Mouse (Mus musculus): ENCODE results near the gene Zfp820. TPM values are rescaled to one million over a fixed set of nuclear protein-coding genes. Genes with fewer than 3 reads are reported as not detected.

Gene Zfp820
- total and polyA plus RNA-seq, 2 experiments from 2014 or later, result 1.0 to 1.2 TPM

GRCm38 (mm10) chr17:21770336-21770735, 75.2 kb downstream of the Zfp820 start:
- no peak overlapping the region for H3K4me2 ChIP-seq (ENCODE audit: low read depth, low read length, poor library complexity, severe bottlenecking)
- DNase-seq (ENCODE audit: low spot score), result no peak
- H3K4me1 ChIP-seq (ENCODE audit: insufficient read depth, low read length), result no peaks in the 10 kb centered on the region
- H3K27me3 ChIP-seq (ENCODE audit: insufficient read depth, low read length), result no peaks in the 10 kb centered on the region
- TF ChIP-seq CTCF (IDR thresholded peaks at IDR 0.05), result no peak
- WGBS, result 75% methylated on average over 2 of the region's 2 CpGs
- H3K4me3 ChIP-seq (ENCODE audit: low read depth, low read length), result no peak overlapping the region
- H3K27ac ChIP-seq (ENCODE audit: low read depth, low read length), result no peak overlapping the region
- H3K9ac ChIP-seq (replicated peaks; ENCODE audit: low read length, poor library complexity, severe bottlenecking), result no peak overlapping the region
- H3K9me3 ChIP-seq (ENCODE audit: low read length), result no peaks in the 10 kb centered on the region
- no peak for ATAC-seq (ENCODE audit: low FRiP score)
- H3K36me3 ChIP-seq (ENCODE audit: insufficient read depth, low read length), result no peaks in the 10 kb centered on the region

Other genes starting within 250 kb of the Zfp820 start
- gene Zfp983, start 195.1 kb downstream of the Zfp820 start, total RNA-seq (2014; rRNA removed), result 5.4 and 8.0 TPM in 2 replicates
- 5.6 and 7.4 TPM in 2 replicates for gene Zfp983, start 195.1 kb downstream of the Zfp820 start, polyA plus RNA-seq (2015; fragmentation: Nextera tagmentation; extraction: Ambion mirVana)
- not detected in 2 replicates for gene Gm10226, start 153.9 kb downstream of the Zfp820 start, total RNA-seq (2014; rRNA removed)
- 7.2 and 7.7 TPM in 2 replicates for gene Gm10226, start 153.9 kb downstream of the Zfp820 start, polyA plus RNA-seq (2015; fragmentation: Nextera tagmentation; extraction: Ambion mirVana)
- gene Zfp760, start 138.0 kb downstream of the Zfp820 start, total RNA-seq (2014; rRNA removed), result 6.0 and 6.8 TPM in 2 replicates
- 3.9 and 4.1 TPM in 2 replicates for gene Zfp760, start 138.0 kb downstream of the Zfp820 start, polyA plus RNA-seq (2015; fragmentation: Nextera tagmentation; extraction: Ambion mirVana)
- gene Zfp229, start 115.0 kb downstream of the Zfp820 start, total RNA-seq (2014; rRNA removed), result 11.7 and 15.3 TPM in 2 replicates
- gene Zfp229, start 115.0 kb downstream of the Zfp820 start, polyA plus RNA-seq (2015; fragmentation: Nextera tagmentation; extraction: Ambion mirVana), result 6.3 and 7.5 TPM in 2 replicates
- 4.7 and 8.1 TPM in 2 replicates for gene Zfp995, start 64.2 kb upstream of the Zfp820 start, total RNA-seq (2014; rRNA removed)
- 6.5 and 7.7 TPM in 2 replicates for gene Zfp995, start 64.2 kb upstream of the Zfp820 start, polyA plus RNA-seq (2015; fragmentation: Nextera tagmentation; extraction: Ambion mirVana)
- 11.0 and 12.0 TPM in 2 replicates for gene Zfp942, start 116.7 kb upstream of the Zfp820 start, total RNA-seq (2014; rRNA removed)
- gene Zfp942, start 116.7 kb upstream of the Zfp820 start, polyA plus RNA-seq (2015; fragmentation: Nextera tagmentation; extraction: Ambion mirVana), result 10.4 and 11.1 TPM in 2 replicates
- gene Zfp943, start 116.8 kb upstream of the Zfp820 start, total RNA-seq (2014; rRNA removed), result 14.5 and 19.8 TPM in 2 replicates
- 12.7 TPM in 2 replicates for gene Zfp943, start 116.8 kb upstream of the Zfp820 start, polyA plus RNA-seq (2015; fragmentation: Nextera tagmentation; extraction: Ambion mirVana)